In the genomic region with DNA sequence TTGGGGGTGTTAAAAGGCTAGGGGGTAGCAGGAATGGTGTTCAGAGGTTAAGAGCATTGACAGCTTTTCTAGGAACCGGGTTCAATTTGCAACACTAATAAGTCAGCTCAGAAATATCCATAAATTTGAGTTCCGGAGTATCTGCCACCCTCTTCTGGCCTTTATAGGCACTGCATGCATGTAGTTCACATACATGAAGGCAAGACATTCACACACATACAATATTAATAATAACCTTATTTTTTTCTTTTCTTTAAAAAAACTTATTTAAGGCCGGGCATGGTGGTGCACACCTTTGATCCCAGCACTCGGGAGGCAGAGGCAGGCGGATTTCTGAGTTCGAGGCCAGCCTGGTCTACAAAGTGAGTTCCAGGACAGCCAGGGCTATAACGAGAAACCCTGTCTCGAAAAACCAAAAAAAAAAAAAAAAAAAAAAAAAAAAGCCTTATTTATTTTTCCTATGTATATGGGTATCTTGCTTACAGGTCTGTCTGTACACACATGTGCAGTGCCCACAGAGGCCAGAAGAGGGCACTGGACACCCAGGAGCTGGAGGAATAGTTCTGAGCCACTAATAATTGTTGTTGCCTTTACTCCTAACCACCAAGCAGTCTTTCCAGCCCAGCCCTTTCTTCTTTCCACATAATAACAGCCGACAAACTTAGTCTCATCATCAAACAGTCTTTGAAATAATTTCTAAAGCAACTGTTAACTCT, we compare ENCODE assay signal across 8 mouse cellular contexts. TPM values are rescaled to one million over a fixed set of nuclear protein-coding genes. Genes with fewer than 3 reads are reported as not detected.
DNase-seq lines count a peak whose midpoint lies in the region; TF ChIP-seq lines count a peak whose summit lies in the region.

No protein-coding gene starts in this region.

- H3K36me3 ChIP-seq in small intestine, adult 2 months (ENCODE audit: control insufficient read depth, insufficient read depth, low read length), result peaks cover 36% of the 10 kb centered on the region

- WGBS in lung, adult 2 months, result 88% methylated on average over 9 of the region's 9 CpGs
- 81% methylated on average over 9 of the region's 9 CpGs for WGBS in small intestine, adult 2 months

- no peak for TF ChIP-seq POLR2A in lung, adult 2 months (IDR thresholded peaks at IDR 0.05; ENCODE audit: borderline replicate concordance, extremely low read depth, low read depth, low read length)
- TF ChIP-seq POLR2A in small intestine, adult 2 months (IDR thresholded peaks at IDR 0.05; ENCODE audit: low read depth, low read length), result no peak

- H3K27me3 ChIP-seq in small intestine, adult 2 months (ENCODE audit: control insufficient read depth, insufficient read depth, low read length), result no peaks in the 10 kb centered on the region

- peak; percentile 69 to 86 for DNase-seq in adrenal gland, adult (ENCODE audit: inconsistent age in 2 of 2, low spot score in 1 of 2)
- no peak for DNase-seq in adrenal gland, adult 8-10 months
- peak; percentile 47 for DNase-seq in right cerebral cortex, adult 18-20 months
- no peak for DNase-seq in right cerebral cortex, postnatal 36 days (ENCODE audit: low spot score in 2 of 2)
- DNase-seq in embryo, embryonic 10 days (ENCODE audit: low spot score), result peak; percentile 73
- peak; percentile 42 for DNase-seq in hindlimb bud, embryonic 11.5 days (ENCODE audit: extremely low spot score, low read depth, low spot score)
- DNase-seq in lung, adult 2 months, result peak; percentile 58

- TF ChIP-seq CTCF in lung, adult 2 months (IDR thresholded peaks at IDR 0.05; ENCODE audit: insufficient read depth, low read length), result peak; percentile 92
- peak; percentile 77; the same call in 1 of the 2 replicates for TF ChIP-seq CTCF in small intestine, adult 2 months (IDR thresholded peaks at IDR 0.05; ENCODE audit: extremely low read depth, insufficient read length, insufficient replicate concordance, low read depth, low read length)

- H3K4me3 ChIP-seq in lung, adult 2 months (replicated peaks; ENCODE audit: extremely low read depth, low read depth, low read length), result no peak overlapping the region
- H3K4me3 ChIP-seq in small intestine, adult 2 months (ENCODE audit: low read depth, low read length), result no peak overlapping the region

- no peak overlapping the region for H3K27ac ChIP-seq in small intestine, adult 2 months (ENCODE audit: insufficient read depth, low read depth, low read length)

- H3K4me1 ChIP-seq in lung, adult 2 months (ENCODE audit: control insufficient read depth, insufficient read depth, low read length), result no peaks in the 10 kb centered on the region
- no peaks in the 10 kb centered on the region for H3K4me1 ChIP-seq in small intestine, adult 2 months (ENCODE audit: control insufficient read depth, insufficient read depth, insufficient read length, low read length)

RNA-seq across cellular contexts. Expression of a gene that starts 9.6 kb away (rescaled TPM):
- total RNA-seq in adrenal gland, adult 8-10 months (2022), result 100 to 1,000 TPM; 157 to 222 (median 203) TPM
- 207 and 274 TPM in 2 replicates for polyA plus RNA-seq in lung, adult 2 months (2012; rRNA removed)
- 54.8 and 94.7 TPM in 2 replicates for polyA plus RNA-seq in small intestine, adult 2 months (2012; rRNA removed)

RNA-seq across cellular contexts. Expression of a gene that starts 32.3 kb away (rescaled TPM):
- total RNA-seq in adrenal gland, adult 8-10 months (2022), result 10 to 100 TPM; 32.8 to 36.2 (median 34.9) TPM
- 33.3 and 35.6 TPM in 2 replicates for polyA plus RNA-seq in lung, adult 2 months (2012; rRNA removed)
- polyA plus RNA-seq in small intestine, adult 2 months (2012; rRNA removed), result 6.8 and 6.9 TPM in 2 replicates

RNA-seq across cellular contexts. Expression of a gene that starts 38.3 kb away (rescaled TPM):
- 10 to 100 TPM; 18.5 to 34.4 (median 27.0) TPM for total RNA-seq in adrenal gland, adult 8-10 months (2022)
- polyA plus RNA-seq in lung, adult 2 months (2012; rRNA removed), result 7.8 and 9.6 TPM in 2 replicates
- polyA plus RNA-seq in small intestine, adult 2 months (2012; rRNA removed), result 3.0 and 3.7 TPM in 2 replicates

Comparison
In these comparisons a context has a peak if more than half of its experiments do, and no peak if none do; other contexts are left out.
1. DNase-seq: peak in adrenal gland, adult (2 of 2), right cerebral cortex, adult 18-20 months (single experiment), embryo, embryonic 10 days (single experiment), hindlimb bud, embryonic 11.5 days (single experiment) and lung, adult 2 months (single experiment); none in adrenal gland, adult 8-10 months (single experiment) and right cerebral cortex, postnatal 36 days (0 of 2).